Mouse (Mus musculus) heart, adult 2 months (tissue): ENCODE data around the gene Col1a2. TPM values are rescaled to one million over a fixed set of nuclear protein-coding genes. Genes with fewer than 3 reads are reported as not detected.

Experiments
- DNase-seq, 2 experiments: peaks; one replicate each; pipeline ENCODE4 v3.0.0; 2021
- H3K27ac ChIP-seq: fragments of 200-600 bp; 2 replicates; pipeline ENCODE4 v1.8.1; 2022
- H3K27me3 ChIP-seq: fragments of 200-500 bp; 2 replicates; pipeline ENCODE4 v1.6.1; 2012; ENCODE audit warnings: mild to moderate bottlenecking, low read length, inconsistent platforms, mixed read lengths; ENCODE audit not compliant: control insufficient read depth, insufficient read depth
- H3K36me3 ChIP-seq: fragments of 200-500 bp; 2 replicates; pipeline ENCODE4 v1.6.1; 2012; ENCODE audit warnings: low read length, inconsistent platforms; ENCODE audit not compliant: control insufficient read depth, insufficient read depth
- H3K4me1 ChIP-seq: fragments of 200-500 bp; 2 replicates; pipeline ENCODE4 v1.6.1; 2011; ENCODE audit warnings: low read length; ENCODE audit not compliant: control insufficient read depth, insufficient read depth
- H3K4me3 ChIP-seq: fragments of 200-600 bp; 2 replicates; pipeline ENCODE4 v1.8.1; 2022
- H3K79me2 ChIP-seq: fragments of 200-500 bp; replicated peaks from 2 replicates; pipeline ENCODE4 v1.6.1; 2012; ENCODE audit warnings: mild to moderate bottlenecking, inconsistent platforms, low read length, moderate library complexity, mixed read lengths; ENCODE audit not compliant: control insufficient read depth, insufficient read depth
- H3K9ac ChIP-seq: fragments of 200-500 bp; 2 replicates; pipeline ENCODE4 v1.6.1; 2012; ENCODE audit warnings: low read depth, mild to moderate bottlenecking, control low read depth, inconsistent platforms, low read length, mixed read lengths
- CTCF ChIP-seq: fragments of 200-600 bp; IDR thresholded peaks from 2 replicates; pipeline ENCODE4 v1.8.1; 2022; ENCODE audit warnings: antibody characterized with exemption, mild to moderate bottlenecking, moderate library complexity
- EP300 ChIP-seq: fragments of 200-500 bp; IDR thresholded peaks from 2 replicates; pipeline ENCODE4 v1.6.1; 2011; ENCODE audit warnings: low read depth, low read length, control low read depth; ENCODE audit not compliant: insufficient read depth
- POLR2A ChIP-seq: fragments of 200-500 bp; IDR thresholded peaks from 2 replicates; pipeline ENCODE4 v1.6.1; 2011; ENCODE audit warnings: mild to moderate bottlenecking, low read depth, low read length, control low read depth; ENCODE audit not compliant: insufficient read depth
- WGBS: fragments of 180-500 bp; shearing (Covaris S2); methylation state at CpG from one replicate; pipeline ENCODE4 v1.1.7; 2018; 5-methylcytosine and 5-hydroxymethylcytosine counted together
- intact Hi-C: fragments of 180-260 bp; cut with DNase I; formaldehyde crosslinking; loops from one replicate; pipeline ENCODE4 v1.15.1; 2025
- polyA plus RNA-seq: library from polyadenylated mRNA; depleted of rRNA; stranded (reverse); fragments of >200 nt; gene quantifications from 2 replicates; pipeline ENCODE4 v1.2.3, GENCODE M21; 2012
- total RNA-seq, 2 experiments: library from RNA; stranded (reverse); gene quantifications; 2 replicates each; pipeline ENCODE4 v1.2.3; 2021

The Col1a2 gene
- total and polyA plus RNA-seq, 3 experiments = 60.1 to 99.8 (median 88.9) TPM

DNA sequence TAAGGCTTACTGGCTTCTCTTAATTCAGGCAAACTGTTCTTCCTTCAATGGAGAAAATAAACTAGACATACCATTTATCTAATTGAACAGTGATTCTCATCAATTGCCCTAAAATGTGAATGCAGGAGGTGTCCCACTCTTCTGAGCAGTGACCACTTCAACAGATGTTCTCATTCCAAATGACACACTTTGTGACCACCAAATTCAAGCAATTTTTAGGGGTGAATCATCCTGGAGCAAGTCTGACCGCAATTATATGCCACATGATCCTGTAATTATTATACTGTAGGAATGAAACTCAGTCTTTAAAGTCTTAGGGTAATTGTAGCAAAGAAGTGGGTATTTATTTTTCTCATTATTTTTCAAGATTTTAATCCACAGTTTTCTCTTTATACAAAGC lies 2.7 kb downstream of the Col1a2 start:
- H3K4me3 ChIP-seq = peak overlapping the region; percentile 3

GRCm38 (mm10) chr6:4508279-4508678 lies 3.7 kb downstream of the Col1a2 start:
- no peaks in the 10 kb centered on the region for H3K79me2 ChIP-seq
- intact Hi-C loops = loop anchor here (5.0 kb wide), 1 partner anchor 51 kb away; no protein-coding TSS in a partner anchor
- H3K4me3 ChIP-seq = no peak overlapping the region
- H3K27ac ChIP-seq = no peak overlapping the region
- no peaks in the 10 kb centered on the region for H3K4me1 ChIP-seq
- no peak for DNase-seq
- H3K36me3 ChIP-seq = no peaks in the 10 kb centered on the region
- 64% methylated on average over 4 of the region's 4 CpGs for WGBS
- no peak for TF ChIP-seq POLR2A
- TF ChIP-seq CTCF = no peak
- no peak for TF ChIP-seq EP300
- peaks cover 3% of the 10 kb centered on the region; the same call in 1 of the 2 replicates for H3K27me3 ChIP-seq
- H3K9ac ChIP-seq = no peak overlapping the region

More for the DNA sequence above, 2.7 kb downstream of the Col1a2 start:
- TF ChIP-seq POLR2A = no peak
- no peak for TF ChIP-seq EP300
- TF ChIP-seq CTCF = no peak
- no peaks in the 10 kb centered on the region for H3K79me2 ChIP-seq
- H3K4me1 ChIP-seq = no peaks in the 10 kb centered on the region
- H3K9ac ChIP-seq = no peak overlapping the region
- intact Hi-C loops = loop anchor here (2.0 to 5.0 kb wide), 2 partner anchors 50 to 89 kb away; no protein-coding TSS in a partner anchor
- DNase-seq = no peak
- no peaks in the 10 kb centered on the region for H3K36me3 ChIP-seq
- H3K27ac ChIP-seq = no peak overlapping the region
- peaks cover 3% of the 10 kb centered on the region; the same call in 1 of the 2 replicates for H3K27me3 ChIP-seq
- 77% methylated on average over 1 of the region's 1 CpGs for WGBS

- no peaks in the 10 kb centered on the region for H3K36me3 ChIP-seq
- H3K27ac ChIP-seq = no peak overlapping the region
- H3K4me3 ChIP-seq = no peak overlapping the region
- DNase-seq = no peak
- intact Hi-C loops = loop anchor here (5.0 kb wide), 1 partner anchor 52 kb away; no protein-coding TSS in a partner anchor
- peaks cover 3% of the 10 kb centered on the region; the same call in 1 of the 2 replicates for H3K27me3 ChIP-seq
- H3K4me1 ChIP-seq = no peaks in the 10 kb centered on the region
- no peak overlapping the region for H3K9ac ChIP-seq
- 60% methylated on average over 4 of the region's 4 CpGs for WGBS
- TF ChIP-seq CTCF (no peak), EP300 (no peak), POLR2A (no peak)
- H3K79me2 ChIP-seq = no peaks in the 10 kb centered on the region
These were observed 4.8 kb downstream of the Col1a2 start for GRCm38 (mm10) chr6:4509395-4509794.

DNA sequence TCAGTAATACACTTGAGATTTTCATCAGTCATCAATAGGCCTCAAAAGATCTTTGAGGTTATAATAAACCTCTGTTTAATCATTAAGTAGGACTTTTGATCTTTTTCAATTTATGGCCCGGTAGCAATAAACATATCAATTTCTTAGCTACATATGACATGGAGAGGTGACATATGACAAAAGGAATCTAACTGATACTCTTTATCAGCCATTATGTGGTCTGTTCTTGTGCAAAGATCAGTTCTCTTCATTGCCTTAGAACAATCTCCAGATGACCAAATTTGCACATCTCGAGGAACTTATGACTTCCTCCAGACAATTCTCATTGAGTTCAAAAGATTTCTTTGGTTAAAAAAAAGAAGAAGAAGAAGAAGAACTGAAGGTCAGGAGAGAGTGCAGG lies 10.1 kb downstream of the Col1a2 start:
- DNase-seq = no peak
- Histone ChIP-seq H3K4me1 (no peaks in the 10 kb centered on the region), H3K4me3 (no peak overlapping the region), H3K79me2 (no peaks in the 10 kb centered on the region), H3K27ac (no peak overlapping the region), H3K9ac (no peak overlapping the region), H3K36me3 (no peaks in the 10 kb centered on the region), H3K27me3 (no peaks in the 10 kb centered on the region)
- intact Hi-C loops = no loop called here
- TF ChIP-seq CTCF = no peak
- TF ChIP-seq POLR2A = no peak
- TF ChIP-seq EP300 = no peak
- WGBS = 71% methylated on average over 2 of the region's 2 CpGs

- H3K36me3 ChIP-seq = no peaks in the 10 kb centered on the region; the same call in 1 of the 2 replicates
These were observed 16.4 kb downstream of the Col1a2 start for GRCm38 (mm10) chr6:4521031-4521430.

GRCm38 (mm10) chr6:4528439-4528838 lies 23.8 kb downstream of the Col1a2 start:
- Histone ChIP-seq H3K79me2 (no peaks in the 10 kb centered on the region), H3K4me3 (no peak overlapping the region), H3K4me1 (no peaks in the 10 kb centered on the region), H3K27ac (no peak overlapping the region), H3K36me3 (no peaks in the 10 kb centered on the region; the same call in 1 of the 2 replicates), H3K27me3 (no peaks in the 10 kb centered on the region), H3K9ac (no peak overlapping the region)
- intact Hi-C loops = no loop called here
- no peak for DNase-seq
- TF ChIP-seq CTCF (no peak), EP300 (no peak), POLR2A (no peak)
- 87% methylated on average over 7 of the region's 7 CpGs for WGBS

More at GRCm38 (mm10) chr6:4521031-4521430, 16.4 kb downstream of the Col1a2 start:
- no peaks in the 10 kb centered on the region for H3K79me2 ChIP-seq
- H3K27me3 ChIP-seq = no peaks in the 10 kb centered on the region
- H3K9ac ChIP-seq = no peak overlapping the region
- intact Hi-C loops = no loop called here
- no peaks in the 10 kb centered on the region for H3K4me1 ChIP-seq
- whole genome bisulfite sequencing = 56% methylated on average over 3 of the region's 3 CpGs
- no peak overlapping the region for H3K4me3 ChIP-seq
- TF ChIP-seq EP300 = no peak
- no peak for TF ChIP-seq POLR2A
- no peak for TF ChIP-seq CTCF
- no peak overlapping the region for H3K27ac ChIP-seq
- DNase-seq = no peak

DNA sequence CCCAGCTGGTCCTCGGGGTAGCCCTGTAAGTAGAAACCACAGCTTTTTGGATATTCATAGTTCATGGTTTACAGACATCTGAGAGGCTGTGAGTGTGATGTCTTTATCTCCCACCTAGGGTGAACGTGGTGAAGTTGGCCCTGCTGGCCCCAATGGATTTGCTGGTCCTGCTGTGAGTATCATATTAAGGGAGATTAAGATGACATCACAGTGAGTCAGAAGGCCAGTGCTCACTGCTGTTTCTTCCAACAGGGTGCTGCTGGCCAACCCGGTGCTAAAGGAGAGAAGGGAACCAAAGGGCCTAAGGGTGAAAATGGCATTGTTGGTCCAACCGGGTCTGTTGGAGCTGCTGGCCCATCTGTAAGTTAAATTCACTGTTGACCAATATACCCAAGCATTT lies 26.4 kb downstream of the Col1a2 start:
- no peak overlapping the region for H3K4me3 ChIP-seq
- intact Hi-C loops = no loop called here
- H3K27me3 ChIP-seq = no peaks in the 10 kb centered on the region
- H3K27ac ChIP-seq = no peak overlapping the region
- TF ChIP-seq CTCF = no peak
- no peak for TF ChIP-seq EP300
- H3K4me1 ChIP-seq = no peaks in the 10 kb centered on the region
- H3K9ac ChIP-seq = no peak overlapping the region
- H3K36me3 ChIP-seq = no peaks in the 10 kb centered on the region
- whole genome bisulfite sequencing = 69% methylated on average over 4 of the region's 4 CpGs
- no peaks in the 10 kb centered on the region for H3K79me2 ChIP-seq
- DNase-seq = no peak
